Mouse (Mus musculus) activated CD4-positive, CD25-positive, alpha-beta regulatory T cell (primary cell): ENCODE data around the gene Gm266. TPM values are rescaled to one million over a fixed set of nuclear protein-coding genes. Genes with fewer than 3 reads are reported as not detected.

ENCODE experiments used
- polyA plus RNA-seq, 2 experiments: library from polyadenylated mRNA; unstranded; fragments of 100-300 nt; shearing (Covaris generic); gene quantifications; one replicate each; pipeline ENCODE4 v1.2.1; 2017

Gm266 gene
- not detected for polyA plus RNA-seq

GRCm38 (mm10) chr12:111485652-111486306 is at the start of gene Gm266:
TSS of gene Gm266 (minus strand) at chr12:111485823.

GRCm38 (mm10) chr12:111442309-111443010 is 43.2 kb downstream of the Gm266 start, which contains the start of gene Tnfaip2:
TSS of gene Tnfaip2 (plus strand) at chr12:111442469.

Other genes starting within 250 kb of the Gm266 start
- under 1 TPM in 1 of 2 experiments, not detected in 1; 0.57 TPM for gene Amn, start 214.7 kb downstream of the Gm266 start, polyA plus RNA-seq
- gene Cdc42bpb, start 108.1 kb downstream of the Gm266 start, polyA plus RNA-seq, result 1 to 10 TPM; 1.4 to 1.7 TPM
- gene Lbhd2, start 79.0 kb downstream of the Gm266 start, polyA plus RNA-seq, result 1 to 10 TPM in 1 of 2 experiments, under 1 TPM in 1; 0.57 to 1.1 TPM
- not detected for gene Exoc3l4, start 68.8 kb downstream of the Gm266 start, polyA plus RNA-seq
- 1 to 10 TPM; 1.2 to 1.4 TPM for gene Tnfaip2, start 43.4 kb downstream of the Gm266 start, polyA plus RNA-seq
- 100 to 1,000 TPM; 432 to 559 TPM for gene Eif5, start 52.2 kb upstream of the Gm266 start, polyA plus RNA-seq
- gene Mark3, start 88.7 kb upstream of the Gm266 start, polyA plus RNA-seq, result 100 to 1,000 TPM in 1 of 2 experiments, 10 to 100 TPM in 1; 95.5 to 111 TPM
- gene Ckb, start 186.5 kb upstream of the Gm266 start, polyA plus RNA-seq, result 10 to 100 TPM; 30.5 to 31.2 TPM
- gene Trmt61a, start 192.3 kb upstream of the Gm266 start, polyA plus RNA-seq, result 10 to 100 TPM; 11.1 to 13.1 TPM
- 10 to 100 TPM; 37.3 to 51.4 TPM for gene Bag5, start 227.4 kb upstream of the Gm266 start, polyA plus RNA-seq
- gene Apopt1, start 227.4 kb upstream of the Gm266 start, polyA plus RNA-seq, result 10 to 100 TPM; 47.7 to 61.6 TPM